Mouse (Mus musculus) hindlimb bud, embryonic 11.5 days (tissue): ENCODE results near the gene Gm7257.

Experiments
- DNase-seq: peaks from one replicate; pipeline ENCODE4 v3.0.0-alpha.2; 2012; ENCODE audit warnings: low read depth, low spot score; ENCODE audit errors: extremely low spot score

The Gm7257 gene

DNA sequence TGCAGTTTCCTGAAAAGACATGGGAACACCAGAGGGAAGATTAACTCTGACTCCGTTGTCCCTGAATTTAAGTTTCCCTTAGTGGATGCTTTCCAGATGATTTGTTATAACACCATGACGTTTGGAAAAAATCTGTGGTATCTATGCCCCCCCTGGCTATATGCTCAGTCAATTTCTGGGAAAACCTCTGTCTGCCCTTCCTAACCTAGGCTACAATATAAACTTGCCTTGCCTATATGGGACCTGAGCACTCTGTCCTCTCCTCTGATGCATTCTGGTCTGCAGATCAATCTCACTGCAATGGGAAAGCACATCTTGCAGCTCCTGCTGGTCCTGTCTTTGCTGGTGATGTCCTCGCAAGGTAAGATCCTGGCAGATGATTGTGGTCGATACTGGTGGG, at the start of gene Gm7257:
Gene Gm7257 (plus strand): TSS at position 301 of the 400 bp plus-strand sequence.
- no peak for DNase-seq

- DNase-seq = no peak
Observed at GRCm38 (mm10) chr9:36402991-36403390, 28.7 kb upstream of the Gm7257 start.

GRCm38 (mm10) chr9:36435051-36435764, 3.5 kb downstream of the Gm7257 start:
- DNase-seq = no peak

- no peak for DNase-seq
Observed at GRCm38 (mm10) chr9:36475338-36475737, 43.7 kb downstream of the Gm7257 start, which contains the start of gene Gm9513. TSS of gene Gm9513 (plus strand) at chr9:36475638.
